Mouse (Mus musculus) MEL (cell line): ENCODE results near the gene Stx18. TPM values are rescaled to one million over a fixed set of nuclear protein-coding genes. Genes with fewer than 3 reads are reported as not detected.
A peak's percentile ranks its signal among the peaks of the same experiment; 100 is the strongest.

ENCODE experiments used
- DNase-seq: peaks from one replicate; pipeline ENCODE4 v3.0.0; 2011; ENCODE audit warnings: low read depth, low spot score
- H3K27ac ChIP-seq: 2 replicates; pipeline ENCODE4 v1.5.1; 2012; ENCODE audit warnings: low read depth, mild to moderate bottlenecking, control low read depth, low read length, moderate library complexity; ENCODE audit not compliant: control insufficient read depth
- H3K27me3 ChIP-seq, 2 experiments: fragments of 150-350 bp in 1 of 2; sonication (generic) in 1 of 2; 2 replicates each; pipeline ENCODE4 v1.6.1; 2012; ENCODE audit warnings: low read length in 2 of 2, mild to moderate bottlenecking in 2 of 2, improper control_type of control experiment in 1 of 2, moderate library complexity in 1 of 2; ENCODE audit not compliant: insufficient read depth in 2 of 2, control insufficient read depth in 1 of 2
- H3K36me3 ChIP-seq, 2 experiments: 2 replicates each; pipeline ENCODE4 v1.6.1; 2012 to 2014; ENCODE audit warnings: low read length in 2 of 2, improper control_type of control experiment in 1 of 2, inconsistent platforms in 1 of 2, mild to moderate bottlenecking in 1 of 2; ENCODE audit not compliant: insufficient read depth in 2 of 2, control insufficient read depth in 1 of 2
- H3K4me1 ChIP-seq, 2 experiments: fragments of 150-350 bp in 1 of 2; sonication (generic) in 1 of 2; 2 replicates each; pipeline ENCODE4 v1.6.1; 2012; ENCODE audit warnings: low read length in 2 of 2, improper control_type of control experiment in 1 of 2, mild to moderate bottlenecking in 1 of 2; ENCODE audit not compliant: insufficient read depth in 2 of 2, control insufficient read depth in 1 of 2
- H3K4me3 ChIP-seq, 2 experiments: fragments of 150-350 bp in 1 of 2; sonication (generic) in 1 of 2; 2 replicates each; pipeline ENCODE4 v1.5.1; 2012; ENCODE audit warnings: low read depth in 2 of 2, low read length in 2 of 2, mild to moderate bottlenecking in 2 of 2, moderate library complexity in 2 of 2, control low read depth in 1 of 2, improper control_type of control experiment in 1 of 2; ENCODE audit not compliant: control insufficient read depth in 1 of 2, insufficient read depth in 1 of 2
- H3K79me2 ChIP-seq: 2 replicates; pipeline ENCODE4 v1.6.1; 2012; ENCODE audit warnings: mild to moderate bottlenecking, low read length, moderate library complexity; ENCODE audit not compliant: control insufficient read depth, poor library complexity, insufficient read depth
- H3K9ac ChIP-seq: 2 replicates; pipeline ENCODE4 v1.6.1; 2012; ENCODE audit warnings: low read depth, mild to moderate bottlenecking, control low read depth, low read length, moderate library complexity; ENCODE audit not compliant: control insufficient read depth, poor library complexity, severe bottlenecking
- H3K9me3 ChIP-seq: fragments of 150-350 bp; sonication (generic); replicated peaks from 2 replicates; pipeline ENCODE4 v1.6.1; 2012; ENCODE audit warnings: mild to moderate bottlenecking, low read length, improper control_type of control experiment, moderate library complexity; ENCODE audit not compliant: insufficient read depth
- CTCF ChIP-seq, 3 experiments: IDR thresholded peaks in 2 of 3; conservative IDR thresholded peaks in 1 of 3; 2 replicates each; pipeline ENCODE4 v1.5.1; 2011 to 2012; ENCODE audit warnings: low read length in 3 of 3, low read depth in 2 of 3, mild to moderate bottlenecking in 2 of 3, improper control_type of control experiment in 1 of 3, inconsistent platforms in 1 of 3, mixed read lengths in 1 of 3, moderate library complexity in 1 of 3; ENCODE audit not compliant: control insufficient read depth in 1 of 3, insufficient read depth in 1 of 3, poor library complexity in 1 of 3, severe bottlenecking in 1 of 3
- E2F4 ChIP-seq: IDR thresholded peaks from 2 replicates; pipeline ENCODE4 v1.6.1; 2011; ENCODE audit warnings: low read depth, low read length, improper control_type of control experiment, borderline replicate concordance
- ELF1 ChIP-seq: IDR thresholded peaks from 2 replicates; pipeline ENCODE4 v1.6.1; 2014; ENCODE audit warnings: low read depth, mild to moderate bottlenecking, inconsistent platforms, low read length, improper control_type of control experiment, moderate library complexity
- GABPA ChIP-seq: IDR thresholded peaks from 2 replicates; pipeline ENCODE4 v1.6.1; 2012; ENCODE audit warnings: low read depth, mild to moderate bottlenecking, inconsistent platforms, low read length, improper control_type of control experiment, moderate library complexity
- GATA1 ChIP-seq: IDR thresholded peaks from 2 replicates; pipeline ENCODE4 v1.6.1; 2011; ENCODE audit warnings: low read depth, low read length, improper control_type of control experiment
- HCFC1 ChIP-seq: IDR thresholded peaks from 2 replicates; pipeline ENCODE4 v1.6.1; 2012; ENCODE audit warnings: low read depth, mild to moderate bottlenecking, inconsistent platforms, low read length, improper control_type of control experiment, moderate library complexity
- KAT2A ChIP-seq: conservative IDR thresholded peaks from 2 replicates; pipeline ENCODE4 v1.6.1; 2012; ENCODE audit warnings: low read depth, low read length, improper control_type of control experiment, inconsistent platforms
- MAFK ChIP-seq: IDR thresholded peaks from 2 replicates; pipeline ENCODE4 v1.6.1; 2011; ENCODE audit warnings: low read depth, mild to moderate bottlenecking, low read length, improper control_type of control experiment, borderline replicate concordance
- MAZ ChIP-seq: IDR thresholded peaks from 2 replicates; pipeline ENCODE4 v1.6.1; 2012; ENCODE audit warnings: low read depth, mild to moderate bottlenecking, inconsistent platforms, low read length, improper control_type of control experiment
- MXI1 ChIP-seq: IDR thresholded peaks from 2 replicates; pipeline ENCODE4 v1.6.1; 2011; ENCODE audit warnings: mild to moderate bottlenecking, low read depth, low read length, improper control_type of control experiment
- NELFE ChIP-seq: IDR thresholded peaks from 2 replicates; pipeline ENCODE4 v1.6.1; 2011; ENCODE audit warnings: low read depth, low read length, improper control_type of control experiment
- POLR2A ChIP-seq, 2 experiments: IDR thresholded peaks; 2 replicates each; pipeline ENCODE4 v1.6.1; 2011 to 2012; ENCODE audit warnings: low read length in 2 of 2, mild to moderate bottlenecking in 2 of 2, control low read depth in 1 of 2, improper control_type of control experiment in 1 of 2, low read depth in 1 of 2, moderate library complexity in 1 of 2; ENCODE audit not compliant: control insufficient read depth in 1 of 2, insufficient read depth in 1 of 2, poor library complexity in 1 of 2
- POLR2AphosphoS2 ChIP-seq: IDR thresholded peaks from 2 replicates; pipeline ENCODE4 v1.6.1; 2011; ENCODE audit warnings: low read length, improper control_type of control experiment
- RCOR1 ChIP-seq: IDR thresholded peaks from 2 replicates; pipeline ENCODE4 v1.6.1; 2012; ENCODE audit warnings: low read depth, mild to moderate bottlenecking, inconsistent platforms, low read length, improper control_type of control experiment
- SIN3A ChIP-seq: IDR thresholded peaks from 2 replicates; pipeline ENCODE4 v1.6.1; 2012; ENCODE audit warnings: low read length, improper control_type of control experiment, inconsistent platforms
- SMC3 ChIP-seq: IDR thresholded peaks from 2 replicates; pipeline ENCODE4 v1.6.1; 2011; ENCODE audit warnings: low read depth, low read length, improper control_type of control experiment
- TAL1 ChIP-seq: IDR thresholded peaks from 2 replicates; pipeline ENCODE4 v1.6.1; 2012; ENCODE audit warnings: mild to moderate bottlenecking, inconsistent platforms, low read length, moderate library complexity, mixed read lengths
- TBP ChIP-seq: IDR thresholded peaks from 2 replicates; pipeline ENCODE4 v1.8.0; 2011; ENCODE audit warnings: low read depth, low read length, improper control_type of control experiment
- TCF12 ChIP-seq: IDR thresholded peaks from 2 replicates; pipeline ENCODE4 v1.6.1; 2014; ENCODE audit warnings: low read depth, mild to moderate bottlenecking, inconsistent platforms, low read length, improper control_type of control experiment, moderate library complexity
- UBTF ChIP-seq: IDR thresholded peaks from 2 replicates; pipeline ENCODE4 v1.6.1; 2012; ENCODE audit warnings: low read depth, mild to moderate bottlenecking, inconsistent platforms, low read length, improper control_type of control experiment, moderate library complexity, borderline replicate concordance; ENCODE audit not compliant: insufficient read depth
- USF1 ChIP-seq: IDR thresholded peaks from 2 replicates; pipeline ENCODE4 v1.6.1; 2014; ENCODE audit warnings: low read depth, mild to moderate bottlenecking, inconsistent platforms, low read length, improper control_type of control experiment, moderate library complexity
- USF2 ChIP-seq, 2 experiments: IDR thresholded peaks; 2 replicates each; pipeline ENCODE4 v1.6.1; 2011 to 2012; ENCODE audit warnings: improper control_type of control experiment in 2 of 2, low read length in 2 of 2, borderline replicate concordance in 1 of 2, inconsistent platforms in 1 of 2, low read depth in 1 of 2, mild to moderate bottlenecking in 1 of 2; ENCODE audit not compliant: insufficient read depth in 1 of 2
- ZC3H11A ChIP-seq: IDR thresholded peaks from 2 replicates; pipeline ENCODE4 v1.6.1; 2012; ENCODE audit warnings: low read depth, mild to moderate bottlenecking, inconsistent platforms, low read length, improper control_type of control experiment
- ZKSCAN1 ChIP-seq: IDR thresholded peaks from 2 replicates; pipeline ENCODE4 v1.6.1; 2012; ENCODE audit warnings: low read depth, mild to moderate bottlenecking, inconsistent platforms, low read length, improper control_type of control experiment, moderate library complexity
- ZMIZ1 ChIP-seq: IDR thresholded peaks from 2 replicates; pipeline ENCODE4 v1.6.1; 2012; ENCODE audit warnings: low read depth, mild to moderate bottlenecking, inconsistent platforms, low read length, improper control_type of control experiment, moderate library complexity
- ZNF384 ChIP-seq: IDR thresholded peaks from 2 replicates; pipeline ENCODE4 v1.6.1; 2012; ENCODE audit warnings: low read depth, mild to moderate bottlenecking, inconsistent platforms, low read length, improper control_type of control experiment
- polyA plus RNA-seq, 2 experiments: library from polyadenylated mRNA; stranded (reverse) in 1 of 2; unstranded in 1 of 2; fragments of >175 nt in 1 of 2; fragments of >200 nt in 1 of 2; gene quantifications; 2 replicates each; pipeline versions ENCODE4 v1.2.1 to v1.2.4; 2012; ENCODE audit warnings: low replicate concordance in 2 of 2, low read depth in 1 of 2; ENCODE audit not compliant: insufficient read length in 2 of 2, insufficient read depth in 1 of 2, missing spikeins in 1 of 2
- total RNA-seq: library from RNA; depleted of rRNA; stranded (reverse); fragments of 300-350 nt; gene quantifications from 2 replicates; pipeline ENCODE4 v1.2.3, GENCODE M21; 2012

Stx18 gene
- total and polyA plus RNA-seq, 3 experiments = 44.0 to 44.4 TPM; not detected in 1

- Histone ChIP-seq H3K4me1 (no peaks in the 10 kb centered on the region), H3K27me3 (no peaks in the 10 kb centered on the region), H3K36me3 (no peaks in the 10 kb centered on the region; a peak in 2 of 4 replicates), H3K79me2 (no peaks in the 10 kb centered on the region), H3K27ac (no peak overlapping the region), H3K4me3 (no peak overlapping the region), H3K9ac (no peak overlapping the region), H3K9me3 (no peaks in the 10 kb centered on the region)
- TF ChIP-seq POLR2AphosphoS2 (no peak), ZMIZ1 (no peak), MXI1 (no peak)
- no peak for DNase-seq
Measured at GRCm38 (mm10) chr5:38126519-38127306, 88.2 kb downstream of the Stx18 start.

GRCm38 (mm10) chr5:38129339-38129738, 90.8 kb downstream of the Stx18 start:
- no peaks in the 10 kb centered on the region; a peak in 1 of 4 replicates for H3K36me3 ChIP-seq
- no peaks in the 10 kb centered on the region for H3K4me1 ChIP-seq

GRCm38 (mm10) chr5:38136247-38136646, 97.7 kb downstream of the Stx18 start:
- H3K9me3 ChIP-seq = no peaks in the 10 kb centered on the region
- no peak overlapping the region for H3K27ac ChIP-seq
- no peaks in the 10 kb centered on the region for H3K27me3 ChIP-seq
- no peak overlapping the region for H3K4me3 ChIP-seq
- H3K36me3 ChIP-seq = no peaks in the 10 kb centered on the region
- H3K9ac ChIP-seq = no peak overlapping the region
- H3K79me2 ChIP-seq = no peaks in the 10 kb centered on the region
- no peaks in the 10 kb centered on the region for H3K4me1 ChIP-seq
- DNase-seq = no peak
- TF ChIP-seq UBTF (no peak), SIN3A (no peak), ZNF384 (no peak), HCFC1 (no peak), USF2 (IDR thresholded peaks at IDR 0.05; ENCODE audit: borderline replicate concordance in 1 of 2, insufficient read depth in 1 of 2, low read depth in 1 of 2, low read length in 2 of 2) (no peak), GABPA (no peak), KAT2A (no peak), ELF1 (no peak), POLR2AphosphoS2 (no peak), SMC3 (no peak), CTCF (IDR thresholded peaks at IDR 0.05 in 2 of 3, conservative IDR thresholded peaks at IDR 0.05 in 1 of 3; ENCODE audit: control insufficient read depth in 1 of 3, insufficient read depth in 1 of 3, low read depth in 2 of 3, low read length in 3 of 3, poor library complexity in 1 of 3, severe bottlenecking in 1 of 3) (no peak), MAZ (no peak), RCOR1 (no peak), NELFE (no peak), TAL1 (no peak), MAFK (no peak), USF1 (no peak)

More at GRCm38 (mm10) chr5:38129339-38129738, 90.8 kb downstream of the Stx18 start:
- no peak overlapping the region for H3K4me3 ChIP-seq
- H3K27ac ChIP-seq = no peak overlapping the region
- DNase-seq = no peak
- peak; percentile 56; the same call in 1 of the 2 replicates for TF ChIP-seq TCF12
- no peak for TF ChIP-seq GABPA
- TF ChIP-seq SMC3 = no peak
- TF ChIP-seq ZC3H11A = no peak
- TF ChIP-seq TAL1 = no peak
- no peak for TF ChIP-seq NELFE
- TF ChIP-seq CTCF (IDR thresholded peaks at IDR 0.05 in 2 of 3, conservative IDR thresholded peaks at IDR 0.05 in 1 of 3; ENCODE audit: control insufficient read depth in 1 of 3, insufficient read depth in 1 of 3, low read depth in 2 of 3, low read length in 3 of 3, poor library complexity in 1 of 3, severe bottlenecking in 1 of 3) = no peak
- no peak for TF ChIP-seq POLR2AphosphoS2
- TF ChIP-seq MAFK = no peak
- TF ChIP-seq POLR2A (IDR thresholded peaks at IDR 0.05; ENCODE audit: control insufficient read depth in 1 of 2, insufficient read depth in 1 of 2, low read depth in 1 of 2, low read length in 2 of 2, poor library complexity in 1 of 2) = no peak
- no peak for TF ChIP-seq RCOR1
- TF ChIP-seq ZKSCAN1 = no peak
- TF ChIP-seq E2F4 = no peak
- no peak for TF ChIP-seq ZMIZ1
- 0 out of 2 replicates have a peak, but pooled peaks have one; percentile 18 for TF ChIP-seq GATA1
- TF ChIP-seq TBP = no peak
- H3K79me2 ChIP-seq = no peaks in the 10 kb centered on the region
- H3K27me3 ChIP-seq = no peaks in the 10 kb centered on the region
- H3K9me3 ChIP-seq = no peaks in the 10 kb centered on the region
- H3K9ac ChIP-seq = no peak overlapping the region
